Mouse (Mus musculus): Measurements from ENCODE around the gene Cul4b. TPM values are rescaled to one million over a fixed set of nuclear protein-coding genes. Genes with fewer than 3 reads are reported as not detected.

Cul4b gene
- polyA plus RNA-seq (2016; fragmentation: Nextera tagmentation; extraction: Ambion mirVana), result 28.3 and 37.2 TPM in 2 replicates

- H3K27ac ChIP-seq, result no peak within 1 kb of the TSS
- 89% methylated on average over 15 of the region's 15 CpGs for WGBS
- no peak for DNase-seq (ENCODE audit: low spot score)
Observed at GRCm38 (mm10) chrX:38576078-38576477, at the start of gene Cul4b. Cul4b (minus strand) TSS chrX:38576196.

GRCm38 (mm10) chrX:38600995-38601369 lies 25.0 kb upstream of the Cul4b start:
- no peaks in the 10 kb centered on the region for H3K4me1 ChIP-seq (replicated peaks)
- no peaks in the 10 kb centered on the region for H3K36me3 ChIP-seq
- no peaks in the 10 kb centered on the region for H3K27me3 ChIP-seq (ENCODE audit: insufficient read depth, poor library complexity, severe bottlenecking)
- 24% methylated on average over 3 of the region's 3 CpGs for WGBS
- H3K4me3 ChIP-seq, result peak overlapping the region; percentile 60
- DNase-seq (ENCODE audit: low spot score), result no peak
- H3K27ac ChIP-seq, result peak overlapping the region; percentile 84
- H3K9me3 ChIP-seq, result no peaks in the 10 kb centered on the region

More at GRCm38 (mm10) chrX:38576078-38576477, at the start of gene Cul4b:
- Histone ChIP-seq H3K27me3 (ENCODE audit: insufficient read depth, poor library complexity, severe bottlenecking) (no peaks in the 10 kb centered on the region), H3K4me1 (replicated peaks) (no peaks in the 10 kb centered on the region), H3K4me3 (no peak within 1 kb of the TSS), H3K9me3 (no peaks in the 10 kb centered on the region), H3K36me3 (no peaks in the 10 kb centered on the region)

GRCm38 (mm10) chrX:38600177-38600994 lies 24.4 kb upstream of the Cul4b start, which contains the start of gene Mcts1:
Mcts1 (plus strand) TSS chrX:38600578.
- Histone ChIP-seq H3K27me3 (ENCODE audit: insufficient read depth, poor library complexity, severe bottlenecking) (no peaks in the 10 kb centered on the region), H3K36me3 (no peaks in the 10 kb centered on the region), H3K9me3 (no peaks in the 10 kb centered on the region), H3K4me3 (peak within 1 kb of the TSS; percentile 60), H3K27ac (peak within 1 kb of the TSS; percentile 84), H3K4me1 (replicated peaks) (no peaks in the 10 kb centered on the region)
- DNase-seq (ENCODE audit: low spot score), result peak; percentile 76
- 16% methylated on average over 26 of the region's 26 CpGs for WGBS

GRCm38 (mm10) chrX:38593180-38593889 lies 17.3 kb upstream of the Cul4b start:
- WGBS, result 69% methylated on average over 5 of the region's 5 CpGs
- H3K27me3 ChIP-seq (ENCODE audit: insufficient read depth, poor library complexity, severe bottlenecking), result no peaks in the 10 kb centered on the region
- no peak overlapping the region for H3K4me3 ChIP-seq
- no peaks in the 10 kb centered on the region for H3K36me3 ChIP-seq
- no peak overlapping the region for H3K27ac ChIP-seq
- H3K9me3 ChIP-seq, result no peaks in the 10 kb centered on the region
- no peaks in the 10 kb centered on the region for H3K4me1 ChIP-seq (replicated peaks)
- no peak for DNase-seq (ENCODE audit: low spot score)

GRCm38 (mm10) chrX:38591749-38592148 lies 15.8 kb upstream of the Cul4b start:
- no peaks in the 10 kb centered on the region for H3K36me3 ChIP-seq
- no peaks in the 10 kb centered on the region for H3K9me3 ChIP-seq
- no peak overlapping the region for H3K27ac ChIP-seq
- H3K4me1 ChIP-seq (replicated peaks), result no peaks in the 10 kb centered on the region
- no peak for DNase-seq (ENCODE audit: low spot score)
- H3K4me3 ChIP-seq, result no peak overlapping the region
- no peaks in the 10 kb centered on the region for H3K27me3 ChIP-seq (ENCODE audit: insufficient read depth, poor library complexity, severe bottlenecking)
- 88% methylated on average over 3 of the region's 3 CpGs for WGBS

- H3K27me3 ChIP-seq (ENCODE audit: insufficient read depth, poor library complexity, severe bottlenecking), result no peaks in the 10 kb centered on the region
- DNase-seq (ENCODE audit: low spot score), result peak; percentile 3
- H3K4me3 ChIP-seq, result no peak overlapping the region
- H3K9me3 ChIP-seq, result no peaks in the 10 kb centered on the region
- WGBS, result 29% methylated on average over 4 of the region's 4 CpGs
- no peaks in the 10 kb centered on the region for H3K36me3 ChIP-seq
- no peak overlapping the region for H3K27ac ChIP-seq
- no peaks in the 10 kb centered on the region for H3K4me1 ChIP-seq (replicated peaks)
Observed at GRCm38 (mm10) chrX:38589827-38590226, 13.8 kb upstream of the Cul4b start.

- DNase-seq (ENCODE audit: low spot score), result no peak
Observed at GRCm38 (mm10) chrX:38583261-38583660, 7.3 kb upstream of the Cul4b start.

GRCm38 (mm10) chrX:38581140-38581539 lies 5.1 kb upstream of the Cul4b start:
- no peaks in the 10 kb centered on the region for H3K9me3 ChIP-seq
- 92% methylated on average over 1 of the region's 1 CpGs for WGBS
- no peaks in the 10 kb centered on the region for H3K4me1 ChIP-seq (replicated peaks)
- no peaks in the 10 kb centered on the region for H3K27me3 ChIP-seq (ENCODE audit: insufficient read depth, poor library complexity, severe bottlenecking)
- H3K27ac ChIP-seq, result no peak overlapping the region
- no peak for DNase-seq (ENCODE audit: low spot score)
- H3K4me3 ChIP-seq, result no peak overlapping the region
- H3K36me3 ChIP-seq, result no peaks in the 10 kb centered on the region

More at GRCm38 (mm10) chrX:38583261-38583660, 7.3 kb upstream of the Cul4b start:
- H3K4me1 ChIP-seq (replicated peaks), result no peaks in the 10 kb centered on the region
- no peak overlapping the region for H3K4me3 ChIP-seq
- H3K27ac ChIP-seq, result no peak overlapping the region
- no peaks in the 10 kb centered on the region for H3K9me3 ChIP-seq
- no peaks in the 10 kb centered on the region for H3K27me3 ChIP-seq (ENCODE audit: insufficient read depth, poor library complexity, severe bottlenecking)
- no peaks in the 10 kb centered on the region for H3K36me3 ChIP-seq

- 67% methylated on average over 6 of the region's 6 CpGs for WGBS
- H3K4me3 ChIP-seq, result no peak overlapping the region
- H3K36me3 ChIP-seq, result no peaks in the 10 kb centered on the region
- H3K9me3 ChIP-seq, result no peaks in the 10 kb centered on the region; the same call in 1 of the 2 replicates
- peaks cover 8% of the 10 kb centered on the region; the same call in 1 of the 2 replicates for H3K4me1 ChIP-seq (replicated peaks)
- no peak overlapping the region for H3K27ac ChIP-seq
- DNase-seq (ENCODE audit: low spot score), result no peak
- no peaks in the 10 kb centered on the region for H3K27me3 ChIP-seq (ENCODE audit: insufficient read depth, poor library complexity, severe bottlenecking)
Observed at GRCm38 (mm10) chrX:38566521-38567205, 9.3 kb downstream of the Cul4b start.

GRCm38 (mm10) chrX:38565176-38565542 lies 10.8 kb downstream of the Cul4b start:
- H3K27me3 ChIP-seq (ENCODE audit: insufficient read depth, poor library complexity, severe bottlenecking), result no peaks in the 10 kb centered on the region
- H3K27ac ChIP-seq, result peak overlapping the region; percentile 95
- peak overlapping the region; percentile 58 for H3K4me3 ChIP-seq
- DNase-seq (ENCODE audit: low spot score), result no peak
- 20% methylated on average over 8 of the region's 8 CpGs for WGBS
- H3K4me1 ChIP-seq (replicated peaks), result peaks cover 8% of the 10 kb centered on the region; the same call in 1 of the 2 replicates
- no peaks in the 10 kb centered on the region; the same call in 1 of the 2 replicates for H3K9me3 ChIP-seq
- H3K36me3 ChIP-seq, result peaks cover 12% of the 10 kb centered on the region

GRCm38 (mm10) chrX:38564542-38565175 lies 11.3 kb downstream of the Cul4b start:
- Histone ChIP-seq H3K27me3 (ENCODE audit: insufficient read depth, poor library complexity, severe bottlenecking) (no peaks in the 10 kb centered on the region), H3K9me3 (no peaks in the 10 kb centered on the region; the same call in 1 of the 2 replicates), H3K4me3 (peak overlapping the region; percentile 58), H3K27ac (peak overlapping the region; percentile 95), H3K36me3 (peaks cover 17% of the 10 kb centered on the region), H3K4me1 (replicated peaks) (peaks cover 8% of the 10 kb centered on the region; the same call in 1 of the 2 replicates)
- 13% methylated on average over 47 of the region's 52 CpGs for WGBS
- peak; percentile 86 for DNase-seq (ENCODE audit: low spot score)

GRCm38 (mm10) chrX:38563941-38564541 lies 12.0 kb downstream of the Cul4b start:
- peak overlapping the region; percentile 95 for H3K27ac ChIP-seq
- H3K36me3 ChIP-seq, result peaks cover 23% of the 10 kb centered on the region
- WGBS, result 21% methylated on average over 13 of the region's 19 CpGs
- no peaks in the 10 kb centered on the region; the same call in 1 of the 2 replicates for H3K9me3 ChIP-seq
- peaks cover 8% of the 10 kb centered on the region; the same call in 1 of the 2 replicates for H3K4me1 ChIP-seq (replicated peaks)
- H3K27me3 ChIP-seq (ENCODE audit: insufficient read depth, poor library complexity, severe bottlenecking), result no peaks in the 10 kb centered on the region
- peak overlapping the region; percentile 58 for H3K4me3 ChIP-seq
- DNase-seq (ENCODE audit: low spot score), result peak; percentile 24

Measured in hindbrain, embryonic 10.5 days (tissue).